7 mouse cellular contexts compared by ENCODE assay signal in genomic region chr15:27919540-27919939, GRCm38 (mm10).
DNase-seq lines count a peak whose midpoint lies in the region; ATAC-seq and TF ChIP-seq lines count a peak whose summit lies in the region.

No protein-coding gene starts in this region.

- H3K9me3 ChIP-seq in CH12.LX (replicated peaks; ENCODE audit: low read length): no peaks in the 10 kb centered on the region

- WGBS in cerebellum, adult 2 months: 1% methylated on average over 5 of the region's 5 CpGs
- WGBS in small intestine, adult 2 months: 10% methylated on average over 5 of the region's 5 CpGs

- ATAC-seq in megakaryocyte, adult 5-6 weeks (ENCODE audit: poor library complexity, severe bottlenecking): peak; percentile 71

- H3K4me3 ChIP-seq in CH12.LX (replicated peaks in 1 of 3; ENCODE audit: low read depth in 2 of 3, low read length in 2 of 3, poor library complexity in 1 of 3): no peak overlapping the region
- no peak overlapping the region for H3K4me3 ChIP-seq in cerebellum, adult 2 months (replicated peaks; ENCODE audit: insufficient read depth, low read depth, low read length)
- H3K4me3 ChIP-seq in small intestine, adult 2 months (ENCODE audit: low read depth, low read length): no peak overlapping the region

- no peaks in the 10 kb centered on the region for H3K79me2 ChIP-seq in CH12.LX (replicated peaks; ENCODE audit: control insufficient read depth, extremely low read depth, insufficient read depth, poor library complexity, severe bottlenecking)

- H3K9ac ChIP-seq in CH12.LX (ENCODE audit: insufficient read depth, low read depth): no peak overlapping the region

- dilution Hi-C loops in CH12.LX (cut with MboI; ENCODE audit: extremely low pct_ligation_motif_present, extremely low pct_unique_long_range_greater_than_20kb, low sequenced_read_pairs): no loop called here

- peaks cover 0 to 14% of the 10 kb centered on the region in 2 experiments; a peak in 2 of 4 replicates for H3K4me1 ChIP-seq in CH12.LX (ENCODE audit: control insufficient read depth in 1 of 2, insufficient read depth in 2 of 2)
- peaks cover 21% of the 10 kb centered on the region for H3K4me1 ChIP-seq in cerebellum, adult 2 months (ENCODE audit: control insufficient read depth, insufficient read depth, low read length)
- no peaks in the 10 kb centered on the region; the same call in 1 of the 2 replicates for H3K4me1 ChIP-seq in small intestine, adult 2 months (ENCODE audit: control insufficient read depth, insufficient read depth, insufficient read length, low read length)

- peak; percentile 91 for TF ChIP-seq RAD21 in CH12.LX (IDR thresholded peaks at IDR 0.05; ENCODE audit: low read depth, low read length)

- H3K4me2 ChIP-seq in CH12.LX (ENCODE audit: insufficient read depth, low read depth, poor library complexity, severe bottlenecking): no peak overlapping the region

- no peak for TF ChIP-seq EP300 in CH12.LX (IDR thresholded peaks at IDR 0.05; ENCODE audit: low read length)

- H3K36me3 ChIP-seq in CH12.LX (replicated peaks in 1 of 2; ENCODE audit: control insufficient read depth in 1 of 2, insufficient read depth in 1 of 2, low read length in 1 of 2): no peaks in the 10 kb centered on the region
- H3K36me3 ChIP-seq in small intestine, adult 2 months (ENCODE audit: control insufficient read depth, insufficient read depth, low read length): no peaks in the 10 kb centered on the region; the same call in 1 of the 2 replicates

- no peak overlapping the region for H3K27ac ChIP-seq in CH12.LX (ENCODE audit: insufficient read depth, low read depth)
- no peak overlapping the region for H3K27ac ChIP-seq in cerebellum, adult 2 months (ENCODE audit: insufficient read depth, low read length)
- H3K27ac ChIP-seq in small intestine, adult 2 months (ENCODE audit: insufficient read depth, low read depth, low read length): no peak overlapping the region

- TF ChIP-seq CTCF in CH12.LX (conservative IDR thresholded peaks at IDR 0.05 in 1 of 2, IDR thresholded peaks at IDR 0.05 in 1 of 2; ENCODE audit: low read depth in 2 of 2, low read length in 2 of 2): peak; percentile 49 to 83
- peak; percentile 80 for TF ChIP-seq CTCF in cerebellum, adult 2 months (IDR thresholded peaks at IDR 0.05; ENCODE audit: borderline replicate concordance, insufficient read depth, low read depth, low read length)
- peak; percentile 60; the same call in 1 of the 2 replicates for TF ChIP-seq CTCF in small intestine, adult 2 months (IDR thresholded peaks at IDR 0.05; ENCODE audit: extremely low read depth, insufficient read length, insufficient replicate concordance, low read depth, low read length)

- H3K27me3 ChIP-seq in CH12.LX (replicated peaks): no peaks in the 10 kb centered on the region
- H3K27me3 ChIP-seq in cerebellum, adult 2 months (ENCODE audit: control insufficient read depth, insufficient read depth, low read length): no peaks in the 10 kb centered on the region
- no peaks in the 10 kb centered on the region for H3K27me3 ChIP-seq in small intestine, adult 2 months (ENCODE audit: control insufficient read depth, insufficient read depth, low read length)

- in situ Hi-C loops in CH12.LX (cut with MboI; ENCODE audit: low pct_ligation_motif_present, low pct_unique_long_range_greater_than_20kb, low sequenced_read_pairs): no loop called here

- no peak for TF ChIP-seq POLR2A in CH12.LX (IDR thresholded peaks at IDR 0.05; ENCODE audit: low read depth, low read length)
- no peak for TF ChIP-seq POLR2A in cerebellum, adult 2 months (IDR thresholded peaks at IDR 0.05; ENCODE audit: borderline replicate concordance, insufficient read depth, low read length)
- no peak for TF ChIP-seq POLR2A in small intestine, adult 2 months (IDR thresholded peaks at IDR 0.05; ENCODE audit: low read depth, low read length)

- DNase-seq in B cell, adult 2 months: peak; percentile 63 to 64
- DNase-seq in CH12.LX (ENCODE audit: extremely low read depth): peak; percentile 67
- peak; percentile 72 to 74 for DNase-seq in cerebellum, adult 2 months
- DNase-seq in forelimb bud, embryonic 11.5 days (ENCODE audit: low read depth, low spot score): peak; percentile 77
- DNase-seq in kidney, adult 18-20 months: peak; percentile 58

TF ChIP-seq in CH12.LX, 34 proteins besides CTCF, POLR2A, EP300 and RAD21:
- TF ChIP-seq SMC3 (IDR thresholded peaks at IDR 0.05; ENCODE audit: low read depth, low read length) (peak; percentile 84), USF1 (IDR thresholded peaks at IDR 0.05; ENCODE audit: low read depth, low read length) (no peak), IRF4 (IDR thresholded peaks at IDR 0.05; ENCODE audit: low read depth, low read length) (no peak), CHD2 (IDR thresholded peaks at IDR 0.05; ENCODE audit: low read length) (no peak), ZC3H11A (IDR thresholded peaks at IDR 0.05; ENCODE audit: low read depth, low read length) (peak; percentile 62; the same call in 1 of the 2 replicates), BHLHE40 (IDR thresholded peaks at IDR 0.05; ENCODE audit: low read depth, low read length) (no peak), ZNF384 (IDR thresholded peaks at IDR 0.05; ENCODE audit: low read depth, low read length) (peak; percentile 100), ELF1 (IDR thresholded peaks at IDR 0.05; ENCODE audit: low read depth, low read length) (no peak), MAX (IDR thresholded peaks at IDR 0.05; ENCODE audit: low read length) (no peak), E2F4 (IDR thresholded peaks at IDR 0.05; ENCODE audit: insufficient replicate concordance, low read depth, low read length) (no peak), JUN (IDR thresholded peaks at IDR 0.05; ENCODE audit: insufficient read depth, low read depth, low read length) (no peak)
